Mouse (Mus musculus) forebrain, postnatal 0 days (tissue): ENCODE results near the gene Nsfl1c. TPM values are rescaled to one million over a fixed set of nuclear protein-coding genes. Genes with fewer than 3 reads are reported as not detected.
A peak's percentile ranks its signal among the peaks of the same experiment; 100 is the strongest.

ENCODE experiments used
- ATAC-seq: fragments of 200-750 bp; cut with Nextera tagmentation; 2 replicates; pipeline ENCODE4 v1.8.0; 2017; ENCODE audit warnings: mild to moderate bottlenecking, moderate library complexity
- DNase-seq: peaks from one replicate; pipeline ENCODE4 v3.0.0-alpha.2; 2015
- H3K27ac ChIP-seq: fragments of 300-500 bp; sonication (generic); 2 replicates; pipeline ENCODE4 v1.5.1; 2014; ENCODE audit warnings: low read depth, mild to moderate bottlenecking, antibody characterized with exemption, low read length, moderate library complexity, mixed read lengths
- H3K27me3 ChIP-seq: fragments of 300-500 bp; sonication (generic); 2 replicates; pipeline ENCODE4 v1.6.1; 2014; ENCODE audit warnings: mild to moderate bottlenecking, low read length, mixed read lengths; ENCODE audit not compliant: insufficient read depth
- H3K36me3 ChIP-seq: fragments of 300-500 bp; sonication (generic); 2 replicates; pipeline ENCODE4 v1.6.1; 2014; ENCODE audit warnings: mild to moderate bottlenecking, moderate library complexity; ENCODE audit not compliant: insufficient read depth
- H3K4me1 ChIP-seq: fragments of 300-500 bp; sonication (generic); 2 replicates; pipeline ENCODE4 v1.6.1; 2014; ENCODE audit warnings: antibody characterized with exemption; ENCODE audit not compliant: insufficient read depth
- H3K4me2 ChIP-seq: fragments of 300-500 bp; sonication (generic); 2 replicates; pipeline ENCODE4 v1.6.1; 2014; ENCODE audit warnings: low read depth, mild to moderate bottlenecking, moderate library complexity
- H3K4me3 ChIP-seq: fragments of 300-500 bp; sonication (generic); 2 replicates; pipeline ENCODE4 v1.5.1; 2014; ENCODE audit warnings: low read depth, low read length, mixed read lengths
- H3K9ac ChIP-seq: fragments of 300-500 bp; sonication (generic); 2 replicates; pipeline ENCODE4 v1.6.1; 2014; ENCODE audit warnings: mild to moderate bottlenecking
- H3K9me3 ChIP-seq: fragments of 300-500 bp; sonication (generic); 2 replicates; pipeline ENCODE4 v1.6.1; 2016; ENCODE audit warnings: low read length
- CTCF ChIP-seq: sonication (generic); IDR thresholded peaks from 2 replicates; pipeline ENCODE4 v1.5.1; 2016; ENCODE audit warnings: antibody characterized with exemption, control low read depth, low read depth
- WGBS: fragments of 180-500 bp; shearing (Covaris S2); extraction: QIAGEN DNeasy Blood & Tissue Kit; methylation state at CpG from one replicate; pipeline ENCODE4 v1.1.7; 2014; 5-methylcytosine and 5-hydroxymethylcytosine counted together
- polyA plus RNA-seq: library from polyadenylated mRNA; unstranded; fragments of >200 nt; fragmentation: Nextera tagmentation; extraction: Ambion mirVana; gene quantifications from 2 replicates; pipeline ENCODE4 v1.2.1, GENCODE M21; 2015
- total RNA-seq: library from RNA; depleted of rRNA; stranded (reverse); fragments of >200 nt; gene quantifications from 2 replicates; pipeline ENCODE4 v1.2.3, GENCODE M21; 2014

Gene Nsfl1c
- total and polyA plus RNA-seq, 2 experiments from 2014 or later, result 124 to 244 TPM

- ATAC-seq (no peak), DNase-seq (no peak)
- peaks cover 76% of the 10 kb centered on the region for H3K36me3 ChIP-seq
- no peaks in the 10 kb centered on the region for H3K27me3 ChIP-seq
- peak; percentile 34; the same call in 1 of the 2 replicates for TF ChIP-seq CTCF
- H3K27ac ChIP-seq, result no peak overlapping the region
- WGBS, result 96% methylated on average over 3 of the region's 3 CpGs
- no peak overlapping the region for H3K4me2 ChIP-seq
- H3K4me1 ChIP-seq, result no peaks in the 10 kb centered on the region
- no peak overlapping the region for H3K9ac ChIP-seq
- H3K9me3 ChIP-seq, result no peaks in the 10 kb centered on the region
- no peak overlapping the region for H3K4me3 ChIP-seq
Observed at GRCm38 (mm10) chr2:151513525-151514285, 19.7 kb downstream of the Nsfl1c start.

DNA sequence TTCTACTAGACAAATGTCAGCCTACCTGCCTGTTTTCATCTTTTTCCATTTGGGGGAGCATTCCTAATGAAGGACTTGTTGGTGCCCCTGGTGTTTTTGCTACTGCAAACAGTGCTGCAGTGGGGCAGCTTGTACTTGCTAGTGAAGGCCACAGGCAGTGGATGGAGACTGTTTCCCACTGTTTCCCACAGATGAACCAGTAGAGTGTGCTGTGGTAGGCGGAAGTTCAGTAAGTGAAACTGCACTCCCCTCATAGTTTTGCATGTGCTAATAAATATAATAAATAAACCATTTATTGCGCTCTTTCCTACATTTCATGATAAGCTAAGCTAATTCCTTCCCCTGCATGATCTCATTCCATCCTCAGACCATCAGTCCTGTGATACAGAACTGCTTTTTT, 25.0 kb downstream of the Nsfl1c start:
- TF ChIP-seq CTCF, result 0 out of 2 replicates have a peak, but pooled peaks have one; percentile 23
- H3K4me1 ChIP-seq, result no peaks in the 10 kb centered on the region
- H3K9me3 ChIP-seq, result no peaks in the 10 kb centered on the region
- no peak overlapping the region for H3K27ac ChIP-seq
- no peak for ATAC-seq
- H3K9ac ChIP-seq, result no peak overlapping the region
- no peaks in the 10 kb centered on the region for H3K27me3 ChIP-seq
- no peak for DNase-seq
- H3K36me3 ChIP-seq, result peaks cover 42% of the 10 kb centered on the region
- 90% methylated on average over 2 of the region's 2 CpGs for WGBS
- no peak overlapping the region for H3K4me2 ChIP-seq
- H3K4me3 ChIP-seq, result no peak overlapping the region

- H3K27ac ChIP-seq, result no peak overlapping the region
- H3K4me2 ChIP-seq, result no peak overlapping the region
- no peak for DNase-seq
- H3K4me1 ChIP-seq, result no peaks in the 10 kb centered on the region
- no peak overlapping the region for H3K9ac ChIP-seq
- no peaks in the 10 kb centered on the region for H3K9me3 ChIP-seq
- no peak for ATAC-seq
- no peak for TF ChIP-seq CTCF
- H3K27me3 ChIP-seq, result no peaks in the 10 kb centered on the region
- WGBS, result 68% methylated on average over 4 of the region's 4 CpGs
- peaks cover 22% of the 10 kb centered on the region for H3K36me3 ChIP-seq
- no peak overlapping the region for H3K4me3 ChIP-seq
Observed at GRCm38 (mm10) chr2:151524324-151525041, 30.5 kb downstream of the Nsfl1c start.

DNA sequence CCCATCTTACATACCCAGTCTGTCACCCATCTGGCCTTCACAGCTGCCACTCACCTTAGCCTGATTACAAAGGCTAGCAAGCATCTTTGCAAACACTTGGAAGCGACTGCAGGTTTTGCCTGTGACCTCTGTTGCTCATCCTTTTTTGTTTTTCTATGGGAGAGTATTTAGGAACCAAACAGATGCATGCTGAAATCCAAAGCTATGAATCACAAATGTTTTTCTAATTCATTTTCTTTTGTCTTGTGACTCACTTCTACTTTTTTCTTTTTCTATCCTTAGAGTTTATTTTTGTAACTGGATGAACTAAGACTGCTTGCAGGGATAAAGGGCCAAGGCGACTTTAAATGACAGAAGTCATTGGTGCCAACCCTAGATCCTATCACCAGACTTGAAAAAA, 31.5 kb downstream of the Nsfl1c start:
- H3K9ac ChIP-seq, result no peak overlapping the region
- DNase-seq (no peak), ATAC-seq (no peak)
- H3K4me2 ChIP-seq, result no peak overlapping the region
- H3K4me1 ChIP-seq, result no peaks in the 10 kb centered on the region
- TF ChIP-seq CTCF, result no peak
- no peak overlapping the region for H3K4me3 ChIP-seq
- H3K36me3 ChIP-seq, result peaks cover 16% of the 10 kb centered on the region
- no peak overlapping the region for H3K27ac ChIP-seq
- H3K27me3 ChIP-seq, result no peaks in the 10 kb centered on the region
- H3K9me3 ChIP-seq, result no peaks in the 10 kb centered on the region
- WGBS, result 73% methylated on average over 2 of the region's 2 CpGs

- Histone ChIP-seq H3K4me1 (no peaks in the 10 kb centered on the region), H3K9ac (no peak overlapping the region), H3K27me3 (no peaks in the 10 kb centered on the region), H3K4me3 (no peak overlapping the region), H3K4me2 (no peak overlapping the region), H3K27ac (no peak overlapping the region), H3K36me3 (peaks cover 7% of the 10 kb centered on the region; the same call in 1 of the 2 replicates), H3K9me3 (no peaks in the 10 kb centered on the region)
- whole genome bisulfite sequencing, result 91% methylated on average over 1 of the region's 1 CpGs
- TF ChIP-seq CTCF, result no peak
- no peak for ATAC-seq
- no peak for DNase-seq
Observed at GRCm38 (mm10) chr2:151528066-151528465, 34.1 kb downstream of the Nsfl1c start.

DNA sequence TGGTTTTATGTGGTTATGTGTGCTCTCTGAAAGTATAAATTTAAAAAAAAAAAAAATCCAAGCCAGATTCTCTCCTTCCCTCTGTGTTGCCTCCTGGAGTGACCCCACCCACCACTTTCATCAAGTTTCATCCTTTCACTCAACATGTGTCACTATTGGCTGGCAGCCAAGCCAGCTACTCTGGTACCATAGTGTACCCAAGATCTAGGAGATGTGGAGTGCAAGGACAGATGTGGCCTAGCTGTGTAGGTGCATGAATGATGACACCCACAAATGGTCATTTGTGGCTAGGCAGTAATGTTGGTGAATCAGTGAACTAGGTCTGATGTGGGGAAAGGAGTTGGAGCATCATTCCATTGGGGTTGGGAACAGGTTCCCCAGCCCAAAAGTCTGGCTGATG, 35.2 kb downstream of the Nsfl1c start:
- no peak overlapping the region for H3K9ac ChIP-seq
- peaks cover 7% of the 10 kb centered on the region; the same call in 1 of the 2 replicates for H3K36me3 ChIP-seq
- no peaks in the 10 kb centered on the region for H3K27me3 ChIP-seq
- no peak overlapping the region for H3K4me2 ChIP-seq
- DNase-seq, result no peak
- no peaks in the 10 kb centered on the region for H3K9me3 ChIP-seq
- H3K27ac ChIP-seq, result no peak overlapping the region
- no peak overlapping the region for H3K4me3 ChIP-seq
- ATAC-seq, result no peak
- no peak for TF ChIP-seq CTCF
- H3K4me1 ChIP-seq, result no peaks in the 10 kb centered on the region
